Mouse (Mus musculus) cerebellum, postnatal 14 days (tissue): ENCODE measurements around the gene Vps36.

Experiments used
- DNase-seq, 2 experiments: peaks; one replicate each; pipeline ENCODE4 v3.0.0; 2021; ENCODE audit warnings: mixed read lengths in 2 of 2

Gene Vps36

DNA sequence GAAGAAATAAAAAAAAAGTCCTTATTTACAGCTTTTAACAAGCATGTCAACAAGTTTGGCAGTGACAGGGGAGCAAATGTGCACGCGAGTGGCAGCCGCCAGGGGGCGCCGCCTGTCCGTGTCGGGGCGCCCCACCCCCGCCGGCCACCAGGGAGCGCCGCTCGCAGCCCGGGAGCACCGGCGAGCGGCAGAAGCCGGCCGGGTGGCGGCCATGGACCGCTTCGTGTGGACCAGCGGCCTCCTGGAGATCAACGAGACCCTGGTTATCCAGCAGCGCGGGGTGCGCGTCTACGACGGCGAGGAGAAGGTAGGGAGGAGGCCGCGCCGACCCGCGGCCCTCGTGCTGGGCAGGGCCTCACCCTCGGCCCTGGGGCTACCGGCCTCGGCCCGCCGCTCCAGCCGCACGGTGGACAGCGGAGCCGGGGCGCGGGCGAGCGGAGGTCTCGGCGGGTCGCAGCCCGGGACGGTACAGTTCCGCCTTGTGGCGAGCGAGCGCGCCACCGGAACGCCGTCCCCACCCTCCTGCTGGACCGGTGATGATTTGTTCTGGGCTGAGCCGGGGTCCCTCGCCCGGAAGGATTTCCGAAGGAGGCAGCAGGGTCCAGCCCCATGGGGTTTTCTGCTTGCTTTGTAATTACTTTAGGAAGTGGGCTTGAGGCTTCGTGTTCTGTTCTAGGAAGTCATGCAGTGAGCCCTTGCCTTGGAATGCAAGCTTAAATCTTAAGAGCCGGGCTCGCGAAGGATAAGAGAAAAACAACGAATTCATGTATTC lies at the start of gene Vps36:
Vps36 (plus strand) TSS at position 150 of the 772 bp plus-strand sequence.
- DNase-seq = peak; percentile 94 to 96

DNA sequence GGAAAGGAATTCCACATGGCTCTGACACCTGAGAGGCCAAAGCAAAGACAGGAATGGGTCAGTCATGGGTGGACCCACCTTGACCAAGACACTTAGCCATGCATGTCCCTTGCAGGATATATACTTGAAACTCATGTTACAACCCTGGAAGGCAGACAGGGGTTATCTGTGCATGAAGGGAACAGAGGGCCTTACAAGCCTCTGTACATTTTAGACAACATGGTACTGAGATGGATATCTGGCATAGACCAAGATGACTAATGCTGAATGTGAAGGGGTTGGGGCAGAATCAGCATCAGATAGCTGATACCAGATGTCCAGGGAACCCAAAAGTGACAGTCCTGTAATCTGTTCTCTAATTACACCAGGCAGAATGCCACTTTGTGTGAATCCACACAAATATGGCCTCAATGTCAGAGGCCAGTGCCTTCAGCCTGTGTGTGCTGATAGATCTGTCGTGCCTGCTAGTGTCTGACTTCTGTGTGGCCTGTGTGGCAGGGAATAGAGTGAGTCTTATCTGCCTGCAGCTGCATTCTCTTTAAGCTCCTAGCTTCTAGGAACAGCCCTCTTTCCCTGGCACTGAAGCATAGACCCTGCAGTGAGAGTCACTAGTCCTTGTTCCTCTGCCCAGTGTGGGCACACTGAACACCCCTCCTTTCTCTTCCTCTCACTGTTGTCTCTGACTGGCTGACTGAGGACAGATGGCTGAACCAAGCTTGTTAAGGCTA lies 48.7 kb upstream of the Vps36 start:
- DNase-seq = peak; percentile 35 to 54

DNA sequence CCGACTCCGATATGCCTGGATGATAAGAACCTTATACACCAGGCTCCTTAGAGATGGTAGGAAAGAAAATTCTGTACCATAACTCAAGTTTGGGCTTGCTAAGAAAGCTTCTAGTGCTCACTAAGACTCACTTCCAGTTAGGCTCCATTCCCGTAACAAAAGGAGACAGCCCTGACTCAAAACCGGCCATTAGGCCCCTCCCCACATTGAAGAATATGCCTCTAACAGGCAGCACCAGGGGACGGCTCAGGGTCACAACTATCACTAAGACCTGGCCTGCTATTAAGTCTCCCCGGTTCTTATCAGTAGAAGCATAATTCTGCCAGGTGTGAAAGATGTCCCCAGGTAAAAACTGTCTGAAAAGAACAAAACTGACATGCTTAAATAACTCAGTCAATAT lies 46.8 kb upstream of the Vps36 start:
- DNase-seq = no peak

DNA sequence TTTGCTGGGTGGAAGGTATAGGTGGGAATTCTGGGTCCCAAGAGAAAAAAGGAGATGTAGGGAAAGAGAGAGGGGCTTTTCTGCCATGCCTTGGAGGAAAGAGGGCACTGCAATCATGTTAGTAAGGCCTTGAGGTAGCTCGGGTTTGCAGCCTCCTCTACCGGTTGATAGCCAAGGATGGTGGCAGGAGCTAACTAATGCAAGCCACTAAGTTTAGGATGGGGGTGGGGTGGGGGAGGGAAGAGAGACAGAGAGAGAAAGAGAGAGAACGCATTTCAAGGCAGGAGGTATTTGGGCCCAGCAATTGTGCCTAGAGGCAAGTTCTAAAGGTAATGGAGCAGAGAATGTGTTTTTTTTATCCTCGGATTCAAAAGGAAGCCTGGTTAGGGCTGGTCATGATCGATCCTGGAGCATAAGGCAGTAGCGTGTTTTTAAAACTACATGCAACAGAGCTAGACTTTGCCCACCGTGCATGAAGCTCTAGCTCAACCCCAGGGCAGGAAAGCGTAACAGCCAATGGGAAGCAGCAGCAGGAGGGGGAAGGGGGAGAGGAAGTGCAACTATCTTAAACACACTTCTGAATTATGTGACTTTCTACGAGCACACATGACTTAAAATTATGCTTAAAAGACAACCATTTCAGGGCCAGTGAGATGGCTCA lies 44.8 kb upstream of the Vps36 start:
- DNase-seq = no peak

- no peak for DNase-seq
Observed at GRCm38 (mm10) chr8:22148367-22148740, 44.3 kb upstream of the Vps36 start.

DNA sequence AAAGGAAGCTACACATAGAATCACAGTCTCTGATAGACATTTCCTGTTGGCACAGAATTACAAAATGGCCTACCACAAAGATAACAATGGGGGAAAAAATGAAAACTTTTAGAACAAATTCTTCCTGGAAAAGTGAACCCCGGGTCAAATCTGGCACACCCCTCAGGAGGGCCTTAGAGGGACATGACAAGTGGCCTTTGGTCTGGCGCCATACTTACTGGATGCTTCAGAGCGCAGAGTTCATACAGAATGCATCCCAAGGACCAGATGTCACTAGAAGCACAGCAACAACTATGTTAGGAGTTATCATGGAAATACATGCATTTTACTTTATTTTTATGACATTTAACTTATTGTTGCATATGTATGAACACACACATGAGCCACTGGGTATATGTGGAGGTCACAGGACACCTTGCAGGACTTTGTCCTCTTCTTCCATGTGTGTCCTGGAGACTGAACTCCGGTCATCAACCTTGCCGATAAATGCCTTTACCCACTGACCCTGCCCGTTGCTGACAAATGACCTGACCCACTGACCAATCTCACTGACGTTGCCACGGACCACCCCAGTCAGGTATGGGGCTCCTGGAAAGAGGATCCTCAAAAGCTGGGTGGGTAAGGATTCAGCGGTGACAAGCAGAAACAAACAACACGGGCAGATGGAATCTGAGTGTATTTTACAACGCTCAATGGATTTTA lies 42.8 kb upstream of the Vps36 start:
- no peak for DNase-seq

DNA sequence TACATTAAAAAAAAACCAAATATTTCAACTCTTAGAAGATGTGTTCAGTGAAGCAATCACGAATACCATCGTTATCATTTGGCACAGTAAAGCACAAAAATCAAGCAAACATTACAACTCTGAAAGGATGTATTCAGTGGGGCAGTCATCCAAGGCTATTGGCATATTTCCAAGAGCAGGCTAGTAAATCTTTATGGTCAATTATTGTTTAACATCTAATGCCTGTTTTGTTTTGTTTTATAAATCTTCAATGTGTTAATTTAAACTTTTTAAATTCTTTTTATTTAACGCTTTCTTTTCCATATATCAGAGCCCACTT lies 42.3 kb upstream of the Vps36 start:
- DNase-seq = peak; percentile 39 to 45

DNA sequence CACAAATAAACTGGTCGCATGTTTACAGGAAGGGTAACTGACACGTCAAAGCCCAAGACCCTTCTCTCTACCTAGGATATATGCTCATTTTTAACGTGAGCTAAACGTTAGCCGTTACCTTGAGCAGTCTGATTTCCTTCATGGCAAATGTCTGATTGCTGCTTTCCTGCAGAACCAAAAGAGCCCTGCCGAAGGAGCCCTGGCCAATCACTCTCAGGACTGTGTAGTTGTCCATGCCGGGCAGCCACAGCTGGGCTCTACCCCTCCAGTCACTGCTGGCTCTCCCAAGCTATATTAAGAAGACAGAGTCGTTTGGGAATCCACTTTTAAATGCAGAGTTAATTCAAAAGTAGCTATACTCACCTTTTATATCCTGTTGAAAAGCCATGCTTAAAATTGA lies 30.4 kb upstream of the Vps36 start:
- no peak for DNase-seq

GRCm38 (mm10) chr8:22164431-22164830 lies 28.2 kb upstream of the Vps36 start:
- no peak for DNase-seq

DNA sequence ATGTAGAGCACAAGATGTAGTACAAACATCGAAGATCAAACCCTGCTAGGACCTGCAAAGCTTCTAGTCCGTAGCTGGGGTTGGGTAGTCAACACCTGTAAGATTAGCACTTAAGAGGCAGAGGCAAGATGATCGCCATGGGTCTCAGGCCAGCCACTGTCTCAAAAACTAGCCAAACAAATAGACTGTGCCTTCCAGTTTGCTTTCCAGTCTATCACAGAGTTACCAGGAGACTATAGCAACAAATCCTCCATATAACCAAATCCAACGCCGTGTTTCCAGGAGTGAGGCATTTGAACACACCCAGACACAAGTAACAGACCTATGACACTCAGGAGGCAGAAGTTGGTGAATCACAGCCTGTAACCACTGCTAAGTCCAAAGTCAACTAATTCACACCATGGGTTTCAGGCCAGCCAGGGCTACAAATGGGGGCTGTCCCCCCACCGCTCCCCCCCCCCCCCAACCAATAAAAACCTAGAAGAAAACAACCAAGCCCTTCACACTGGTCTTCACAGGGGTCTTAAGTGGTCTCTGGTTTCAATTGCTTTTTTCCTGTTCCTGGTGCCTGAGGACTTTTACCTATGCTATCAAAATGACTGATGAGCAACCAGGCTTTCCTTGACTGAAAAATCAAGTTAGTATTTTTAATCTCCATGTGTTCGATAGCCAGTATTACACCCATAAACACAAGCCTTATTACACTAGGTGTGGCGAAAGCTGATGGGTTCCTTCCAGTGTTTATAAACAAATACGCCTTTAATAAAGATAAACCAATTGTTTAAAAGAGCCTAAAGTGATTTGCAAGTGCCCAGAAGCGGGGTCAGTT lies 27.1 kb upstream of the Vps36 start:
- DNase-seq = peak in 1 of 2 experiments; percentile 9

GRCm38 (mm10) chr8:22166080-22166603 lies 26.5 kb upstream of the Vps36 start, which contains the start of gene Nek3:
Gene Nek3 (minus strand): TSS chr8:22166435.
- DNase-seq = peak; percentile 91

DNA sequence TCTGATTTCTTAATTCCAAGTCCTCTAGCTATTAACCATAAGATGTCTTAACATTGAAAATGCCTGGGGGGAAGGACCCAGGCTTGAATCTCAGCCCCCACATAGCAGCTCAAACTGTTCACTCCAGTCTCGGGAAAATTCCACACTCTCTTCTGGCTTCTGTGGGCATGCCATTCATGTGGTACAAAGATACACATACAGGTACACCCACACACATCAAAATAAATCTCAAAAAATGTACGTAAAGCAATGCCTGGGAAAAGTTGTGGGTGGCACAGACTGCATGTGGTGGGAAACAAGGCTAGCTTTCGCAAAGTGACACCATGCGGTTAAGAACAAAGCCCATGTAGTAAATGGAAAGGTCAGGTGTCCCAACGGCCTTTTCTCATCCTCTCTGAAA lies 23.4 kb upstream of the Vps36 start:
- no peak for DNase-seq

- DNase-seq = no peak
Observed at GRCm38 (mm10) chr8:22175966-22176365, 16.6 kb upstream of the Vps36 start.

GRCm38 (mm10) chr8:22184884-22185283 lies 7.7 kb upstream of the Vps36 start:
- DNase-seq = peak in 1 of 2 experiments; percentile 16

- DNase-seq = peak; percentile 92 to 93
Observed at GRCm38 (mm10) chr8:22185431-22186397, 6.9 kb upstream of the Vps36 start, which contains the start of gene Ckap2. Gene Ckap2 (minus strand): TSS chr8:22185819.

GRCm38 (mm10) chr8:22193432-22194010 lies 912 bp downstream of the Vps36 start:
- no peak for DNase-seq

GRCm38 (mm10) chr8:22197914-22198313 lies 5.3 kb downstream of the Vps36 start:
- no peak for DNase-seq

GRCm38 (mm10) chr8:22199481-22199880 lies 6.9 kb downstream of the Vps36 start:
- DNase-seq = no peak

GRCm38 (mm10) chr8:22207535-22207934 lies 14.9 kb downstream of the Vps36 start:
- DNase-seq = no peak

- no peak for DNase-seq
Observed at GRCm38 (mm10) chr8:22209012-22209411, 16.4 kb downstream of the Vps36 start.
